Mouse (Mus musculus): ENCODE data around the gene Dact2.

DNA sequence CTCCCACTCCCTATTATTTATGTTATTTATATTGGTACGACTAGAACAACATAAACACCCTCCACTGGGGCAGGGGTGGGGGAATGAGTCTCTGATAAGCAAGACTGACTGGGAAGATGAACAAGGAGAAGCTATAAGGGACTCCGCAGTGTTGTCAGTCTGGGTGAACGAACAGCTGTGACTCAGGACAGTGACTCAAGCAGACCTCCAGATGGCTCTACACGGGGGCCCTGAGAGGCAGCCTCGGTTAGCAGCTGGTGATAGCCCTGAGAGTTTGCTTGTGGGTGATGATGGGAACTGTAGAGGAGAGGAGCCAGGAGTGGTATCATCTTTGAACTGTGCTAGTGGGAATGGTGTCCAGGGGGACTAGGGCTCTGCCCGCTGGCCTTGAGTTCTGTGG is 23.5 kb upstream of the Dact2 start:
- TF ChIP-seq EP300 (IDR thresholded peaks at IDR 0.05; ENCODE audit: low read length) (no peak), MAFK (IDR thresholded peaks at IDR 0.05; ENCODE audit: insufficient replicate concordance, low read length) (no peak), MXI1 (IDR thresholded peaks at IDR 0.05; ENCODE audit: low read depth, low read length) (no peak), CTCF (conservative IDR thresholded peaks at IDR 0.05 in 1 of 2, IDR thresholded peaks at IDR 0.05 in 1 of 2; ENCODE audit: low read depth in 2 of 2, low read length in 2 of 2) (no peak), ZC3H11A (IDR thresholded peaks at IDR 0.05; ENCODE audit: low read depth, low read length) (no peak), CHD1 (IDR thresholded peaks at IDR 0.05; ENCODE audit: low read depth, low read length) (no peak), BHLHE40 (IDR thresholded peaks at IDR 0.05; ENCODE audit: low read depth, low read length) (no peak)

Data from CH12.LX (cell line).